Mouse (Mus musculus): Measurements from ENCODE around the gene Grip1. TPM values are rescaled to one million over a fixed set of nuclear protein-coding genes. Genes with fewer than 3 reads are reported as not detected.

Gene Grip1
- polyA plus RNA-seq, 1 experiment: 0.08 TPM

DNA sequence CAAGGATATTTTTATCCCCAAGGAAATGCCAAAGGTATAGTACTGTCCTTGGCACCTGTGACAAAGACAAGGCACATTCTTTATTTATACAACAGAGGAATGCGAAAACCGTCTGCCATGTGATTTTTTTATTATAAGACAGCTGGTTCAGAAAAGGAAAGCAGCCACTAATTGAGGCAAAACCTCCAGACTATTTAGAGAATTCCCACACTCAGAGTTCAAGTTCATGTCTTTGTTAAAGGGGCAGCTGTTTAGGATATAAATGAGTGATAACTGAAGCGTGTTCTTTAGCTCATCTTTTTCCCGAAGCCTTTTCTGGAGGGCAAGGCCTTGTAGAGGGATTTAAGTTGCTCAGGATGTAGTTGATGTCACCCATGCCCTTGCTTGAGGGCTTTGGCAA is 126.4 kb downstream of the Grip1 start:
- no peaks in the 10 kb centered on the region for H3K27me3 ChIP-seq (ENCODE audit: control insufficient read depth, insufficient read depth, insufficient read length)

DNA sequence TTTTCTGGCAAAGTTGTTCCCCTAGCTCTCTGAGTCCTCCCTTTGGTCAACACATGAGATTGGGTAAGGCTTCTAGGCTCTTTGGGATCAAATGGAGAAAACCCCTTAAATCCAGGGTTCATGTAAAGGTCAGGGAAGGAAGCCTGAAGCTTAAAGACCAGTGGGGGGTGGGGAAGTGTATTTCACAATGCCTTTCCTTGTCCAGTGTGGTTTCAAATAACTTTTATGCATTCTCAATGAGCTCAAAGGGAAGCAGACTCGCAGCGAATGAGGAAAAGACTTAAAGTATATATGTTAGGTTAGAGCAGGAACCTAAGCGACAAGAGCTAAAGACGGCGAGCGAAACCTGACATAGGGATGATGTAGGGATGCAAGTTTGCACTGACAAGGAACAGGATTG is 131.0 kb downstream of the Grip1 start:
- Histone ChIP-seq H3ac (ENCODE audit: control insufficient read depth, insufficient read length) (no peak overlapping the region), H3K79me2 (ENCODE audit: control insufficient read depth, insufficient read depth) (no peaks in the 10 kb centered on the region), H3K27me3 (ENCODE audit: control insufficient read depth, insufficient read depth, insufficient read length) (no peaks in the 10 kb centered on the region), H3K4me2 (ENCODE audit: low read depth) (no peak overlapping the region), H3K4me3 (no peak overlapping the region), H3K36me3 (ENCODE audit: control insufficient read depth, insufficient read depth) (no peaks in the 10 kb centered on the region)
- TF ChIP-seq TCF12 (IDR thresholded peaks at IDR 0.05; ENCODE audit: insufficient read depth, poor library complexity, severe bottlenecking): no peak
- TF ChIP-seq MYOD1 (IDR thresholded peaks at IDR 0.05; ENCODE audit: control insufficient read depth in 1 of 3, insufficient read length in 2 of 3, low read depth in 2 of 3): no peak
- no peak for TF ChIP-seq CEBPB (IDR thresholded peaks at IDR 0.05; ENCODE audit: insufficient read depth, poor library complexity, severe bottlenecking)
- TF ChIP-seq MAX (IDR thresholded peaks at IDR 0.05; ENCODE audit: low read depth): no peak
- no peak for TF ChIP-seq TCF3 (IDR thresholded peaks at IDR 0.05; ENCODE audit: insufficient read length, low read depth)
- no peak for TF ChIP-seq POLR2A (IDR thresholded peaks at IDR 0.05; ENCODE audit: insufficient read length, low read depth)
- TF ChIP-seq REST (IDR thresholded peaks at IDR 0.05; ENCODE audit: insufficient read depth, insufficient read length): no peak
- no peak for TF ChIP-seq MYOG (IDR thresholded peaks at IDR 0.05; ENCODE audit: control insufficient read depth in 1 of 3, insufficient read depth in 1 of 3, insufficient read length in 2 of 3, low read depth in 2 of 3)
- TF ChIP-seq E2F4 (IDR thresholded peaks at IDR 0.05; ENCODE audit: insufficient read depth): no peak
- no peak for TF ChIP-seq USF1 (IDR thresholded peaks at IDR 0.05; ENCODE audit: low read depth)
- TF ChIP-seq SRF (IDR thresholded peaks at IDR 0.05; ENCODE audit: control insufficient read depth, insufficient read length, low read depth): no peak
- no peak for TF ChIP-seq POLR2AphosphoS2 (IDR thresholded peaks at IDR 0.05; ENCODE audit: insufficient read length, low read depth)

More for the DNA sequence above, 126.4 kb downstream of the Grip1 start:
- Histone ChIP-seq H3K4me2 (ENCODE audit: low read depth) (no peak overlapping the region), H3K36me3 (ENCODE audit: control insufficient read depth, insufficient read depth) (no peaks in the 10 kb centered on the region), H3K4me3 (no peak overlapping the region), H3ac (ENCODE audit: control insufficient read depth, insufficient read length) (no peak overlapping the region), H3K79me2 (ENCODE audit: control insufficient read depth, insufficient read depth) (no peaks in the 10 kb centered on the region)
- TF ChIP-seq CEBPB (IDR thresholded peaks at IDR 0.05; ENCODE audit: insufficient read depth, poor library complexity, severe bottlenecking): no peak
- no peak for TF ChIP-seq REST (IDR thresholded peaks at IDR 0.05; ENCODE audit: insufficient read depth, insufficient read length)
- peak in 1 of 3 experiments; percentile 6 for TF ChIP-seq MYOG (IDR thresholded peaks at IDR 0.05; ENCODE audit: control insufficient read depth in 1 of 3, insufficient read depth in 1 of 3, insufficient read length in 2 of 3, low read depth in 2 of 3)
- TF ChIP-seq TCF3 (IDR thresholded peaks at IDR 0.05; ENCODE audit: insufficient read length, low read depth): no peak
- TF ChIP-seq SRF (IDR thresholded peaks at IDR 0.05; ENCODE audit: control insufficient read depth, insufficient read length, low read depth): no peak
- no peak for TF ChIP-seq TCF12 (IDR thresholded peaks at IDR 0.05; ENCODE audit: insufficient read depth, poor library complexity, severe bottlenecking)

GRCm38 (mm10) chr10:119586976-119587375 is 133.3 kb downstream of the Grip1 start:
- TF ChIP-seq USF1 (IDR thresholded peaks at IDR 0.05; ENCODE audit: low read depth) (no peak), POLR2AphosphoS2 (IDR thresholded peaks at IDR 0.05; ENCODE audit: insufficient read length, low read depth) (no peak), REST (IDR thresholded peaks at IDR 0.05; ENCODE audit: insufficient read depth, insufficient read length) (no peak), SRF (IDR thresholded peaks at IDR 0.05; ENCODE audit: control insufficient read depth, insufficient read length, low read depth) (no peak), CEBPB (IDR thresholded peaks at IDR 0.05; ENCODE audit: insufficient read depth, poor library complexity, severe bottlenecking) (no peak), TCF12 (IDR thresholded peaks at IDR 0.05; ENCODE audit: insufficient read depth, poor library complexity, severe bottlenecking) (no peak), TCF3 (IDR thresholded peaks at IDR 0.05; ENCODE audit: insufficient read length, low read depth) (no peak), POLR2A (IDR thresholded peaks at IDR 0.05; ENCODE audit: insufficient read length, low read depth) (no peak), MYOD1 (IDR thresholded peaks at IDR 0.05; ENCODE audit: control insufficient read depth in 1 of 3, insufficient read length in 2 of 3, low read depth in 2 of 3) (no peak), MYOG (IDR thresholded peaks at IDR 0.05; ENCODE audit: control insufficient read depth in 1 of 3, insufficient read depth in 1 of 3, insufficient read length in 2 of 3, low read depth in 2 of 3) (no peak), E2F4 (IDR thresholded peaks at IDR 0.05; ENCODE audit: insufficient read depth) (no peak), MAX (IDR thresholded peaks at IDR 0.05; ENCODE audit: low read depth) (no peak)
- Histone ChIP-seq H3K79me2 (ENCODE audit: control insufficient read depth, insufficient read depth) (no peaks in the 10 kb centered on the region), H3K4me3 (no peak overlapping the region), H3K36me3 (ENCODE audit: control insufficient read depth, insufficient read depth) (no peaks in the 10 kb centered on the region), H3ac (ENCODE audit: control insufficient read depth, insufficient read length) (no peak overlapping the region), H3K4me2 (ENCODE audit: low read depth) (no peak overlapping the region), H3K27me3 (ENCODE audit: control insufficient read depth, insufficient read depth, insufficient read length) (no peaks in the 10 kb centered on the region)

- no peaks in the 10 kb centered on the region for H3K79me2 ChIP-seq (ENCODE audit: control insufficient read depth, insufficient read depth)
- H3K4me3 ChIP-seq: no peak overlapping the region
- H3K36me3 ChIP-seq (ENCODE audit: control insufficient read depth, insufficient read depth): no peaks in the 10 kb centered on the region
- TF ChIP-seq POLR2A (IDR thresholded peaks at IDR 0.05; ENCODE audit: insufficient read length, low read depth) (no peak), CEBPB (IDR thresholded peaks at IDR 0.05; ENCODE audit: insufficient read depth, poor library complexity, severe bottlenecking) (no peak), TCF12 (IDR thresholded peaks at IDR 0.05; ENCODE audit: insufficient read depth, poor library complexity, severe bottlenecking) (no peak), REST (IDR thresholded peaks at IDR 0.05; ENCODE audit: insufficient read depth, insufficient read length) (no peak), MAX (IDR thresholded peaks at IDR 0.05; ENCODE audit: low read depth) (no peak), POLR2AphosphoS2 (IDR thresholded peaks at IDR 0.05; ENCODE audit: insufficient read length, low read depth) (no peak), E2F4 (IDR thresholded peaks at IDR 0.05; ENCODE audit: insufficient read depth) (no peak)
- H3K27me3 ChIP-seq (ENCODE audit: control insufficient read depth, insufficient read depth, insufficient read length): no peaks in the 10 kb centered on the region
- H3K4me2 ChIP-seq (ENCODE audit: low read depth): no peak overlapping the region
- no peak overlapping the region for H3ac ChIP-seq (ENCODE audit: control insufficient read depth, insufficient read length)
Measured at GRCm38 (mm10) chr10:119596822-119597221, 143.2 kb downstream of the Grip1 start.

DNA sequence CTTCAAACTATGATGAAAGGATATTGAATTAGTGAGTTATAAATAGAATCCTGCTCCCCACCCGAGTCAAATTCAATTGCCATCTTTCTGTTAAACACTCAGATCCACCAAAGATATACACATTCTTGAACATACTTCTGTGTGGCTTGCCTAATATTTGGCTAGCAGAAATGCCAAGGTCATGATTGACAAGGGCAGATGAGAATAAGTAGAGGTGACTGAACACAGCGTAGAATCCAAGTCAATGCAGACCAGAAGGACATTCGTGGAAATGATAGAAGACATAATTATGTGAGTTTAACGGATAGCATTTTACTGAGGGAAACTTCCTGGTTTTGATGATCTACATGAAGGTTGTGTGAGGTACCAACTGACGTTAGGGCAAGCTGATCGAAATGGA is 153.9 kb downstream of the Grip1 start:
- Histone ChIP-seq H3K4me3 (no peak overlapping the region), H3K79me2 (ENCODE audit: control insufficient read depth, insufficient read depth) (no peaks in the 10 kb centered on the region), H3ac (ENCODE audit: control insufficient read depth, insufficient read length) (no peak overlapping the region), H3K36me3 (ENCODE audit: control insufficient read depth, insufficient read depth) (no peaks in the 10 kb centered on the region), H3K4me2 (ENCODE audit: low read depth) (no peak overlapping the region), H3K27me3 (ENCODE audit: control insufficient read depth, insufficient read depth, insufficient read length) (no peaks in the 10 kb centered on the region)
- no peak for TF ChIP-seq MYOG (IDR thresholded peaks at IDR 0.05; ENCODE audit: control insufficient read depth in 1 of 3, insufficient read depth in 1 of 3, insufficient read length in 2 of 3, low read depth in 2 of 3)
- TF ChIP-seq MYOD1 (IDR thresholded peaks at IDR 0.05; ENCODE audit: control insufficient read depth in 1 of 3, insufficient read length in 2 of 3, low read depth in 2 of 3): peak in 2 of 3 experiments; percentile 51 to 71

Data from myocyte (in vitro differentiated cells).